Mouse (Mus musculus): ENCODE data around the gene Eif5.

- TF ChIP-seq CTCF (IDR thresholded peaks at IDR 0.05; ENCODE audit: borderline replicate concordance, insufficient read depth, low read length) (no peak), POLR2A (IDR thresholded peaks at IDR 0.05; ENCODE audit: low read depth, low read length) (no peak)
Observed at GRCm38 (mm10) chr12:111548555-111549289, 10.9 kb downstream of the Eif5 start.
